Mouse (Mus musculus) retina, postnatal 7 days (tissue): ENCODE results near the gene Sema6d.
A peak's percentile ranks its signal among the peaks of the same experiment; 100 is the strongest.

Source experiments
- DNase-seq: peaks from one replicate; pipeline ENCODE4 v3.0.0-alpha.2; 2012; ENCODE audit warnings: low read depth, low spot score

Sema6d gene

GRCm38 (mm10) chr2:124089813-124090230 lies at the start of gene Sema6d:
TSS of gene Sema6d (plus strand) at chr2:124089969.
- no peak for DNase-seq

GRCm38 (mm10) chr2:124059910-124060309 lies 29.9 kb upstream of the Sema6d start:
- no peak for DNase-seq

- DNase-seq = no peak
Observed at GRCm38 (mm10) chr2:124068380-124068779, 21.4 kb upstream of the Sema6d start.

- no peak for DNase-seq
Observed at GRCm38 (mm10) chr2:124070664-124071063, 19.1 kb upstream of the Sema6d start.

GRCm38 (mm10) chr2:124071380-124071779 lies 18.4 kb upstream of the Sema6d start:
- no peak for DNase-seq

GRCm38 (mm10) chr2:124090231-124091141 lies 717 bp downstream of the Sema6d start:
- no peak for DNase-seq

- no peak for DNase-seq
Observed at GRCm38 (mm10) chr2:124099697-124100096, 9.9 kb downstream of the Sema6d start.

- peak; percentile 21 for DNase-seq
Observed at GRCm38 (mm10) chr2:124100486-124101200, 10.9 kb downstream of the Sema6d start.

GRCm38 (mm10) chr2:124101201-124101517 lies 11.4 kb downstream of the Sema6d start:
- DNase-seq = no peak

- DNase-seq = no peak
Observed at GRCm38 (mm10) chr2:124101580-124101979, 11.8 kb downstream of the Sema6d start.

- no peak for DNase-seq
Observed at GRCm38 (mm10) chr2:124103277-124103676, 13.5 kb downstream of the Sema6d start.

- DNase-seq = no peak
Observed at GRCm38 (mm10) chr2:124118469-124119243, 28.9 kb downstream of the Sema6d start.

GRCm38 (mm10) chr2:124120355-124120754 lies 30.6 kb downstream of the Sema6d start:
- DNase-seq = no peak

- no peak for DNase-seq
Observed at GRCm38 (mm10) chr2:124121539-124121938, 31.8 kb downstream of the Sema6d start.

GRCm38 (mm10) chr2:124125504-124125903 lies 35.7 kb downstream of the Sema6d start:
- DNase-seq = no peak

GRCm38 (mm10) chr2:124126853-124127252 lies 37.1 kb downstream of the Sema6d start:
- no peak for DNase-seq

GRCm38 (mm10) chr2:124130876-124131275 lies 41.1 kb downstream of the Sema6d start:
- no peak for DNase-seq

GRCm38 (mm10) chr2:124141510-124142044 lies 51.8 kb downstream of the Sema6d start:
- DNase-seq = no peak

GRCm38 (mm10) chr2:124145528-124145927 lies 55.8 kb downstream of the Sema6d start:
- no peak for DNase-seq

- no peak for DNase-seq
Observed at GRCm38 (mm10) chr2:124158158-124158557, 68.4 kb downstream of the Sema6d start.

- no peak for DNase-seq
Observed at GRCm38 (mm10) chr2:124162001-124162599, 72.3 kb downstream of the Sema6d start.
